Mouse (Mus musculus): ENCODE results near the gene Reep3. TPM values are rescaled to one million over a fixed set of nuclear protein-coding genes. Genes with fewer than 3 reads are reported as not detected.

Reep3 gene
- 13.0 TPM for polyA plus RNA-seq (2012; fragmentation: generic; extraction: Trizol)

DNA sequence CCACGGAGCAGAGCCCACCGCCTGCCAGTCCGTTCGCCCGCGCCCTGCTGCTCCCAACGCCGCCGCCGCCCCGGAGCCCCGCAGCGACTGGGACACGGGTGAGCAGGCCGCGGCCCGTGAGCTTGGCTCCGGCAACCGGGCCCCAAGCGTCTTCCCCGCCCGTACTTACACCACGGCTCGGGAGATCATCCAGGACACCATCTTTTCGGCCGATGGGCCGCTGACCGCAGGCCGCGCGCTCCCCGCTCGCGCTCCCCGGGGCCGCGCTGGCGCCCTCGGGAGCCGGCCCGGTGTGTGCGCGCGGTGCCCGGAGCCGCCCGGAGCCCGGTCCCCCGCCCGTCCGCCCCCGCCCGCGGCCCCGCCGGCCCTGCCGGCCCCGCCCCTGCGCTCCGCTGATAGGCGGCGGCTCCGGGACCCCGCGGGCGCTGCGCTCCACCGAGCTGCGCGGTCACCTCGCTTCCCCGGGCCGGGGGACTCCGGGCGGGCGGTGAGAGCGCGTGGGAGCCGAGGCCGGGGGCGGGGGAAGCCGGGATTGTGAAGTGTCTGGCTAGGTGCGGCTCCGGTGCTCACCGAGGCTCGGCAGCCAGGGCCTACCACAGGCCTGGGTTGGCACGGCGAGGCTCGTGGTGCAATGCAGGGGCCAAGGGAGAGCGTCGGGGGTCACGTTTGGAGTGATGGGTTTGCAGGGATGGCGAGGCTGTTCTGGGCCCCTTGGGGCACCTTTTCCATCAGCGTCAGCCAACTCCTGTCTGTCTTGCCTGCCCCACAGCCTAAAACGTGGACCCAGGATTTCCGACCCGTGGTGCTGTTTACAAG lies at the start of gene Reep3:
Gene Reep3, minus strand, starts transcription at position 325 of the 816 bp plus-strand sequence.
- Histone ChIP-seq H3ac (ENCODE audit: control insufficient read depth, insufficient read length) (peak within 1 kb of the TSS; percentile 87), H3K4me3 (peak within 1 kb of the TSS; percentile 71), H3K36me3 (ENCODE audit: control insufficient read depth, insufficient read depth) (no peaks in the 10 kb centered on the region), H3K27me3 (ENCODE audit: control insufficient read depth, insufficient read depth, insufficient read length) (no peaks in the 10 kb centered on the region), H3K4me2 (ENCODE audit: low read depth) (peak within 1 kb of the TSS; percentile 91), H3K79me2 (ENCODE audit: control insufficient read depth, insufficient read depth) (peaks cover 69% of the 10 kb centered on the region)
- TF ChIP-seq TCF12 (IDR thresholded peaks at IDR 0.05; ENCODE audit: insufficient read depth, poor library complexity, severe bottlenecking) (no peak), SRF (IDR thresholded peaks at IDR 0.05; ENCODE audit: control insufficient read depth, insufficient read length, low read depth) (no peak), MYOG (IDR thresholded peaks at IDR 0.05; ENCODE audit: control insufficient read depth in 1 of 3, insufficient read depth in 1 of 3, insufficient read length in 2 of 3, low read depth in 2 of 3) (no peak), TCF3 (IDR thresholded peaks at IDR 0.05; ENCODE audit: insufficient read length, low read depth) (no peak), POLR2AphosphoS2 (IDR thresholded peaks at IDR 0.05; ENCODE audit: insufficient read length, low read depth) (peak; percentile 37), POLR2A (IDR thresholded peaks at IDR 0.05; ENCODE audit: insufficient read length, low read depth) (peak; percentile 47), CEBPB (IDR thresholded peaks at IDR 0.05; ENCODE audit: insufficient read depth, poor library complexity, severe bottlenecking) (no peak), E2F4 (IDR thresholded peaks at IDR 0.05; ENCODE audit: insufficient read depth) (no peak), MAX (IDR thresholded peaks at IDR 0.05; ENCODE audit: low read depth) (no peak), MYOD1 (IDR thresholded peaks at IDR 0.05; ENCODE audit: control insufficient read depth in 1 of 3, insufficient read length in 2 of 3, low read depth in 2 of 3) (no peak)

DNA sequence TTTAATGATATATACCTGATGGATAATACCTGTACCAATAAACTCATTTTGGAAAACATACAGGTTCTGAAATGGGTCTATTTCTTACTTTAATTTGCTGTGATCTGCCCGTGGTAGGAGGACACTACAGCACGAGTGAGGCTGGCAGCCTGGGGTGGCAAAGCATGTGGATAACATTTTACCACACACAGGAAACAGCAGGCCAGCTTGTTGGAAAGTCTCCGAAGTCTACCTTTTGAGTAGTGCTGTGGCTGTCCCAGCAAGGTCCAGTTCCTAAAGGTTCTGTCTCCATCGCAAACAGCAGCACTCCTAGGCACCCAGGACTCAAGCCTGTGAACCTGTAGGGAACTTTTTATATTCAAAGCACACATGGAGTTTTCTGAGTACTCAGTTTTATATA lies 48.9 kb upstream of the Reep3 start:
- Histone ChIP-seq H3K36me3 (ENCODE audit: control insufficient read depth, insufficient read depth) (no peaks in the 10 kb centered on the region), H3K27me3 (ENCODE audit: control insufficient read depth, insufficient read depth, insufficient read length) (no peaks in the 10 kb centered on the region), H3K79me2 (ENCODE audit: control insufficient read depth, insufficient read depth) (peaks cover 65% of the 10 kb centered on the region), H3ac (ENCODE audit: control insufficient read depth, insufficient read length) (no peak overlapping the region), H3K4me3 (no peak overlapping the region), H3K4me2 (ENCODE audit: low read depth) (no peak overlapping the region)
- TF ChIP-seq CEBPB (IDR thresholded peaks at IDR 0.05; ENCODE audit: insufficient read depth, poor library complexity, severe bottlenecking) = no peak
- no peak for TF ChIP-seq USF1 (IDR thresholded peaks at IDR 0.05; ENCODE audit: low read depth)
- no peak for TF ChIP-seq MYOD1 (IDR thresholded peaks at IDR 0.05; ENCODE audit: control insufficient read depth in 1 of 3, insufficient read length in 2 of 3, low read depth in 2 of 3)
- no peak for TF ChIP-seq MYOG (IDR thresholded peaks at IDR 0.05; ENCODE audit: control insufficient read depth in 1 of 3, insufficient read depth in 1 of 3, insufficient read length in 2 of 3, low read depth in 2 of 3)
- TF ChIP-seq POLR2A (IDR thresholded peaks at IDR 0.05; ENCODE audit: insufficient read length, low read depth) = no peak
- no peak for TF ChIP-seq TCF12 (IDR thresholded peaks at IDR 0.05; ENCODE audit: insufficient read depth, poor library complexity, severe bottlenecking)
- no peak for TF ChIP-seq REST (IDR thresholded peaks at IDR 0.05; ENCODE audit: insufficient read depth, insufficient read length)
- no peak for TF ChIP-seq TCF3 (IDR thresholded peaks at IDR 0.05; ENCODE audit: insufficient read length, low read depth)
- TF ChIP-seq MAX (IDR thresholded peaks at IDR 0.05; ENCODE audit: low read depth) = no peak
- TF ChIP-seq SRF (IDR thresholded peaks at IDR 0.05; ENCODE audit: control insufficient read depth, insufficient read length, low read depth) = no peak
- TF ChIP-seq POLR2AphosphoS2 (IDR thresholded peaks at IDR 0.05; ENCODE audit: insufficient read length, low read depth) = no peak
- no peak for TF ChIP-seq E2F4 (IDR thresholded peaks at IDR 0.05; ENCODE audit: insufficient read depth)

DNA sequence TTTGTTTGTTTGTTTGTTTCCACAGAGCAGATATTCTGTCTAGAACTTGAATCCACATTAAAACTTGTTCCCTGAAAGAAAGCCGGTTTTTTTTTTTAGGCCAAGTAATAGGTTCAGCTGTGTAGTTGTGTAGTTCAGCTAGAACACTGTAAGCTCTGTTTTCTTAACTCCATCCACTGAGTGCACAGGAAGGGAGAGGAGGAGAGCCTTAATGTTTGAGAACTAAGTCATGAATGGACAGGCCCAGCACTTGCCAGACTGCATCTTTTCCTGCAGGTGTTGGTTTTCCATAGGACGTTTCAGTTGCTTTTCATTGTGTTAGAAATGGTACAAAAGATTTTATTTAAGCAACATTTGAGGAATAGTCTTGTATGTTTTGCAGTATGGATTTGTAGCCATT lies 47.5 kb upstream of the Reep3 start:
- Histone ChIP-seq H3ac (ENCODE audit: control insufficient read depth, insufficient read length) (no peak overlapping the region), H3K36me3 (ENCODE audit: control insufficient read depth, insufficient read depth) (no peaks in the 10 kb centered on the region), H3K27me3 (ENCODE audit: control insufficient read depth, insufficient read depth, insufficient read length) (no peaks in the 10 kb centered on the region), H3K79me2 (ENCODE audit: control insufficient read depth, insufficient read depth) (peaks cover 78% of the 10 kb centered on the region), H3K4me2 (ENCODE audit: low read depth) (no peak overlapping the region), H3K4me3 (no peak overlapping the region)
- TF ChIP-seq CEBPB (IDR thresholded peaks at IDR 0.05; ENCODE audit: insufficient read depth, poor library complexity, severe bottlenecking) = no peak
- no peak for TF ChIP-seq POLR2A (IDR thresholded peaks at IDR 0.05; ENCODE audit: insufficient read length, low read depth)
- TF ChIP-seq REST (IDR thresholded peaks at IDR 0.05; ENCODE audit: insufficient read depth, insufficient read length) = no peak
- no peak for TF ChIP-seq MAX (IDR thresholded peaks at IDR 0.05; ENCODE audit: low read depth)
- no peak for TF ChIP-seq MYOD1 (IDR thresholded peaks at IDR 0.05; ENCODE audit: control insufficient read depth in 1 of 3, insufficient read length in 2 of 3, low read depth in 2 of 3)
- TF ChIP-seq MYOG (IDR thresholded peaks at IDR 0.05; ENCODE audit: control insufficient read depth in 1 of 3, insufficient read depth in 1 of 3, insufficient read length in 2 of 3, low read depth in 2 of 3) = no peak
- no peak for TF ChIP-seq SRF (IDR thresholded peaks at IDR 0.05; ENCODE audit: control insufficient read depth, insufficient read length, low read depth)
- TF ChIP-seq POLR2AphosphoS2 (IDR thresholded peaks at IDR 0.05; ENCODE audit: insufficient read length, low read depth) = no peak
- no peak for TF ChIP-seq TCF3 (IDR thresholded peaks at IDR 0.05; ENCODE audit: insufficient read length, low read depth)
- no peak for TF ChIP-seq E2F4 (IDR thresholded peaks at IDR 0.05; ENCODE audit: insufficient read depth)
- no peak for TF ChIP-seq USF1 (IDR thresholded peaks at IDR 0.05; ENCODE audit: low read depth)
- TF ChIP-seq TCF12 (IDR thresholded peaks at IDR 0.05; ENCODE audit: insufficient read depth, poor library complexity, severe bottlenecking) = no peak

DNA sequence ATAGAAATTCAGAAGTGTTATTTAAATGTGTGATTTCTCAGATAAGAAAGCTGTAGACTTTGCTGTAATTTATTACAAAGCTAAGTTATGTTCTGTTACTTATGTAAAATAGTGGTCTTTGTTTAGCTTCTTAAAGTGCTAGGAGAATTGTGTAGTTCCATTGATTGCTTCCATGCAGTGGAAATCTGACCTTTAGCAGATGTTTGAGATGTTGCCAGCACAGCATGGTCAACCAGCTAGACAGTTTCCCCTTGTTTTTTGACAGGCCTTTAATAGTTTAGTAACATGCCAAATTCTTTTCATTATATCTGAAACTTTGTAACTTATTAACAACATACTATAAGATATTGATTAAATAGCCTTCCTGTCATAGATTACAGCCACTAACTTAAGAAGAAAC lies 46.9 kb upstream of the Reep3 start:
- Histone ChIP-seq H3K4me3 (no peak overlapping the region), H3K36me3 (ENCODE audit: control insufficient read depth, insufficient read depth) (no peaks in the 10 kb centered on the region), H3K79me2 (ENCODE audit: control insufficient read depth, insufficient read depth) (peaks cover 79% of the 10 kb centered on the region), H3K27me3 (ENCODE audit: control insufficient read depth, insufficient read depth, insufficient read length) (no peaks in the 10 kb centered on the region), H3ac (ENCODE audit: control insufficient read depth, insufficient read length) (no peak overlapping the region), H3K4me2 (ENCODE audit: low read depth) (no peak overlapping the region)
- no peak for TF ChIP-seq USF1 (IDR thresholded peaks at IDR 0.05; ENCODE audit: low read depth)

DNA sequence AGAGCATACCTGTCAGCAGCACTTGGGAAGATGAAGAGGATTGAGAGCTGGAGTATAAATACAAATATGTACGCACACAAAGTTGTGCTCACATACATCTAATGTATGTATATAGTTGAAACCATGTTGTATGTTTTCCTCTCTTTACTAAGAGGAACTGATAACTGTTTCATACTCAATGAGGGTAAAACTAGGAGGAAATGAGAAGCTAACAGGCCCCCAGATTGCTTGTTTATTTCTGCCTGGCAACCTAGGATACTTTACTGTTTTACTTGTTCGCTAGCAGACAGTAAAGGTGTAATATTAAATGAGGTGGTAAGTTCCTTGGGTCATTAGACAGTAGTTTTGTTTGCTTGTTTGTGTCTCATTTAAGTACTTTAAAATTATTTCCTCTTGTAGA lies 40.7 kb upstream of the Reep3 start:
- Histone ChIP-seq H3ac (ENCODE audit: control insufficient read depth, insufficient read length) (no peak overlapping the region), H3K79me2 (ENCODE audit: control insufficient read depth, insufficient read depth) (peaks cover 85% of the 10 kb centered on the region), H3K4me2 (ENCODE audit: low read depth) (no peak overlapping the region), H3K36me3 (ENCODE audit: control insufficient read depth, insufficient read depth) (no peaks in the 10 kb centered on the region), H3K27me3 (ENCODE audit: control insufficient read depth, insufficient read depth, insufficient read length) (no peaks in the 10 kb centered on the region), H3K4me3 (no peak overlapping the region)
- TF ChIP-seq MAX (IDR thresholded peaks at IDR 0.05; ENCODE audit: low read depth) = no peak
- TF ChIP-seq TCF3 (IDR thresholded peaks at IDR 0.05; ENCODE audit: insufficient read length, low read depth) = no peak
- no peak for TF ChIP-seq POLR2A (IDR thresholded peaks at IDR 0.05; ENCODE audit: insufficient read length, low read depth)
- no peak for TF ChIP-seq MYOG (IDR thresholded peaks at IDR 0.05; ENCODE audit: control insufficient read depth in 1 of 3, insufficient read depth in 1 of 3, insufficient read length in 2 of 3, low read depth in 2 of 3)
- TF ChIP-seq E2F4 (IDR thresholded peaks at IDR 0.05; ENCODE audit: insufficient read depth) = no peak
- TF ChIP-seq USF1 (IDR thresholded peaks at IDR 0.05; ENCODE audit: low read depth) = no peak
- TF ChIP-seq TCF12 (IDR thresholded peaks at IDR 0.05; ENCODE audit: insufficient read depth, poor library complexity, severe bottlenecking) = no peak
- TF ChIP-seq SRF (IDR thresholded peaks at IDR 0.05; ENCODE audit: control insufficient read depth, insufficient read length, low read depth) = no peak
- TF ChIP-seq REST (IDR thresholded peaks at IDR 0.05; ENCODE audit: insufficient read depth, insufficient read length) = no peak
- TF ChIP-seq POLR2AphosphoS2 (IDR thresholded peaks at IDR 0.05; ENCODE audit: insufficient read length, low read depth) = no peak
- no peak for TF ChIP-seq MYOD1 (IDR thresholded peaks at IDR 0.05; ENCODE audit: control insufficient read depth in 1 of 3, insufficient read length in 2 of 3, low read depth in 2 of 3)
- no peak for TF ChIP-seq CEBPB (IDR thresholded peaks at IDR 0.05; ENCODE audit: insufficient read depth, poor library complexity, severe bottlenecking)

All from myocyte (in vitro differentiated cells).